Mouse (Mus musculus) midbrain, embryonic 13.5 days (tissue): ENCODE data around the gene Flt1. TPM values are rescaled to one million over a fixed set of nuclear protein-coding genes. Genes with fewer than 3 reads are reported as not detected.

Source experiments
- ATAC-seq: fragments of 200-750 bp; cut with Nextera tagmentation; 2 replicates; pipeline ENCODE4 v1.8.0; 2017; ENCODE audit warnings: mild to moderate bottlenecking, moderate TSS enrichment, moderate library complexity
- H3K27ac ChIP-seq: fragments of 300-500 bp; sonication (generic); 2 replicates; pipeline ENCODE4 v1.5.1; 2015; ENCODE audit warnings: inconsistent platforms, mild to moderate bottlenecking, moderate library complexity
- H3K27me3 ChIP-seq: fragments of 300-500 bp; sonication (generic); 2 replicates; pipeline ENCODE4 v1.6.1; 2015; ENCODE audit warnings: mild to moderate bottlenecking, inconsistent platforms
- H3K36me3 ChIP-seq: fragments of 300-500 bp; sonication (generic); 2 replicates; pipeline ENCODE4 v1.6.1; 2015; ENCODE audit warnings: mild to moderate bottlenecking, inconsistent platforms
- H3K4me1 ChIP-seq: fragments of 300-500 bp; sonication (generic); replicated peaks from 2 replicates; pipeline ENCODE4 v1.6.1; 2015; ENCODE audit warnings: inconsistent platforms
- H3K4me2 ChIP-seq: fragments of 300-500 bp; sonication (generic); replicated peaks from 2 replicates; pipeline ENCODE4 v1.6.1; 2015; ENCODE audit warnings: moderate library complexity, mild to moderate bottlenecking, inconsistent platforms
- H3K4me3 ChIP-seq: fragments of 300-500 bp; sonication (generic); replicated peaks from 2 replicates; pipeline ENCODE4 v1.5.1; 2015; ENCODE audit warnings: mild to moderate bottlenecking, inconsistent platforms
- H3K9ac ChIP-seq: fragments of 300-500 bp; sonication (generic); replicated peaks from 2 replicates; pipeline ENCODE4 v1.6.1; 2015; ENCODE audit warnings: mild to moderate bottlenecking, inconsistent platforms
- H3K9me3 ChIP-seq: fragments of 300-500 bp; sonication (generic); 2 replicates; pipeline ENCODE4 v1.6.1; 2016; ENCODE audit warnings: mild to moderate bottlenecking, inconsistent platforms
- WGBS: fragments of 180-500 bp; shearing (Covaris S2); methylation state at CpG from one replicate; pipeline ENCODE4 v1.1.7; 2015; 5-methylcytosine and 5-hydroxymethylcytosine counted together
- polyA plus RNA-seq: library from polyadenylated mRNA; unstranded; fragments of >200 nt; fragmentation: Nextera tagmentation; extraction: Ambion mirVana; gene quantifications from 2 replicates; pipeline ENCODE4 v1.2.1, GENCODE M21; 2015

Gene Flt1
- polyA plus RNA-seq, 1 experiment from 2014 or later: 9.9 TPM

GRCm38 (mm10) chr5:147748081-147748581 is 22.3 kb upstream of the Flt1 start:
- peak overlapping the region; percentile 19 for H3K4me3 ChIP-seq
- H3K9ac ChIP-seq: no peak overlapping the region

GRCm38 (mm10) chr5:147744900-147745653 is 19.3 kb upstream of the Flt1 start:
- Histone ChIP-seq H3K4me2 (no peak overlapping the region), H3K4me1 (peaks cover 10% of the 10 kb centered on the region)
- ATAC-seq: no peak

More at GRCm38 (mm10) chr5:147748081-147748581, 22.3 kb upstream of the Flt1 start:
- Histone ChIP-seq H3K4me1 (peaks cover 23% of the 10 kb centered on the region), H3K27ac (no peak overlapping the region), H3K36me3 (no peaks in the 10 kb centered on the region), H3K27me3 (peaks cover 57% of the 10 kb centered on the region), H3K4me2 (peak overlapping the region; percentile 47), H3K9me3 (no peaks in the 10 kb centered on the region)
- WGBS: 3% methylated on average over 15 of the region's 15 CpGs
- ATAC-seq: 0 out of 2 replicates have a peak, but pooled peaks have one; percentile 64

GRCm38 (mm10) chr5:147742468-147743111 is 16.8 kb upstream of the Flt1 start:
- H3K27ac ChIP-seq: no peak overlapping the region
- 89% methylated on average over 9 of the region's 9 CpGs for WGBS

More at GRCm38 (mm10) chr5:147744900-147745653, 19.3 kb upstream of the Flt1 start:
- Histone ChIP-seq H3K4me3 (no peak overlapping the region), H3K9ac (no peak overlapping the region), H3K27ac (no peak overlapping the region), H3K27me3 (peaks cover 32% of the 10 kb centered on the region), H3K9me3 (no peaks in the 10 kb centered on the region), H3K36me3 (no peaks in the 10 kb centered on the region)
- 93% methylated on average over 21 of the region's 21 CpGs for WGBS

DNA sequence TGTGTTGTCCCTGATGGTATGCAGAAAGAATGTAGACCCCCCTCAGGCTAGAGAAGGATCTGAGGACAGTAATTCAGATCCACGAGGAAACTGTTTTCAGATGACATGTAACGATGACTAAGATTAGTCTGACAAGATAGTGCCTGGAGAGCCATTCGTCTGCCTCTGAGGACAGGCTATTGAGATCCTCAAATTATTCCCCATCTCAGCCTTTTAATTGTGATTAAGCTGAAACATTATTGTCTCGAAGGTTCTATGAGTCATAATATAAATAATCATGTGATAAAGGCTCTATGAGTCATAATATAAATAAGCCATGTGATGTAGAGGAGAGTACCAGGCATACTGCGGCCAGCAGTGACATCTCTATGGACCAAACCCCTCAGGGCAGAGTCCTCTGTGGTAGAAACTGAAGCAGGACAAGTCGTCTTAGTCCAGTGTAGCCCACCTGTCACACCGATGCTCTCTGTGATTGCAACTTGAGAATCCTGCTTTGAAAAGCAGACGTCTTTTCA is 11.0 kb upstream of the Flt1 start:
- Histone ChIP-seq H3K4me3 (no peak overlapping the region), H3K36me3 (no peaks in the 10 kb centered on the region), H3K27me3 (no peaks in the 10 kb centered on the region; the same call in 1 of the 2 replicates), H3K4me2 (no peak overlapping the region), H3K9ac (no peak overlapping the region), H3K27ac (no peak overlapping the region), H3K4me1 (no peaks in the 10 kb centered on the region), H3K9me3 (no peaks in the 10 kb centered on the region)
- no peak for ATAC-seq
- 82% methylated on average over 8 of the region's 8 CpGs for WGBS

More at GRCm38 (mm10) chr5:147742468-147743111, 16.8 kb upstream of the Flt1 start:
- H3K27me3 ChIP-seq: peaks cover 13% of the 10 kb centered on the region
- no peaks in the 10 kb centered on the region for H3K9me3 ChIP-seq
- no peak for ATAC-seq
- no peak overlapping the region for H3K4me3 ChIP-seq
- no peaks in the 10 kb centered on the region for H3K36me3 ChIP-seq
- no peak overlapping the region for H3K4me2 ChIP-seq
- no peak overlapping the region for H3K9ac ChIP-seq
- no peaks in the 10 kb centered on the region for H3K4me1 ChIP-seq

GRCm38 (mm10) chr5:147733682-147734081 is 7.9 kb upstream of the Flt1 start:
- Histone ChIP-seq H3K4me3 (no peak overlapping the region), H3K4me2 (no peak overlapping the region), H3K9ac (no peak overlapping the region), H3K27ac (no peak overlapping the region), H3K9me3 (no peaks in the 10 kb centered on the region), H3K4me1 (no peaks in the 10 kb centered on the region), H3K36me3 (no peaks in the 10 kb centered on the region), H3K27me3 (peaks cover 15% of the 10 kb centered on the region)
- 100% methylated on average over 1 of the region's 1 CpGs for WGBS
- ATAC-seq: no peak

GRCm38 (mm10) chr5:147732926-147733325 is 7.1 kb upstream of the Flt1 start:
- Histone ChIP-seq H3K36me3 (no peaks in the 10 kb centered on the region), H3K9ac (no peak overlapping the region), H3K4me3 (no peak overlapping the region), H3K27me3 (peaks cover 23% of the 10 kb centered on the region), H3K9me3 (no peaks in the 10 kb centered on the region), H3K27ac (no peak overlapping the region), H3K4me2 (no peak overlapping the region), H3K4me1 (no peaks in the 10 kb centered on the region)
- WGBS: 85% methylated on average over 5 of the region's 5 CpGs
- no peak for ATAC-seq

DNA sequence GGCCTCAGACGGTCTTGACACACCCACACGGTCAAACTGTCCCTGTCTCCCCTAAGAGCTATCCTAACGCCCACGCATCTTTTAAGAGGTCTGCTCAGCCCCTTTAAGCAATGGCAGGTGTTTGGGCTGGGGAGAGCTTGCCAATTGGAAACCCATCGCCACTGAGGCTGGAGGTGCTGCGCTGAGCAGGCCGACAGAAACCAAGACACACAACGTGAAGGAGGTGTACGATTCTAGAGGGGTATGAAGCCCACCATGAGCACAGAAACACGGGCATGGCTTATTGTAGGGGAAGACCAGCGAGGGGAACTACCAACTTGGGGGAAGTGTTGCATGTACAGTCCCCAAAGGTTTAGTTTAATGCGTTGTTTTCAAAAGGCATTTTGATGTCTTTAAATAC is 1.7 kb upstream of the Flt1 start:
- Histone ChIP-seq H3K9ac (no peak overlapping the region), H3K4me2 (no peak overlapping the region), H3K9me3 (no peaks in the 10 kb centered on the region; the same call in 1 of the 2 replicates), H3K27me3 (peaks cover 75% of the 10 kb centered on the region), H3K27ac (no peak overlapping the region), H3K36me3 (no peaks in the 10 kb centered on the region), H3K4me1 (peaks cover 17% of the 10 kb centered on the region), H3K4me3 (no peak overlapping the region)
- ATAC-seq: no peak
- 8% methylated on average over 12 of the region's 12 CpGs for WGBS

DNA sequence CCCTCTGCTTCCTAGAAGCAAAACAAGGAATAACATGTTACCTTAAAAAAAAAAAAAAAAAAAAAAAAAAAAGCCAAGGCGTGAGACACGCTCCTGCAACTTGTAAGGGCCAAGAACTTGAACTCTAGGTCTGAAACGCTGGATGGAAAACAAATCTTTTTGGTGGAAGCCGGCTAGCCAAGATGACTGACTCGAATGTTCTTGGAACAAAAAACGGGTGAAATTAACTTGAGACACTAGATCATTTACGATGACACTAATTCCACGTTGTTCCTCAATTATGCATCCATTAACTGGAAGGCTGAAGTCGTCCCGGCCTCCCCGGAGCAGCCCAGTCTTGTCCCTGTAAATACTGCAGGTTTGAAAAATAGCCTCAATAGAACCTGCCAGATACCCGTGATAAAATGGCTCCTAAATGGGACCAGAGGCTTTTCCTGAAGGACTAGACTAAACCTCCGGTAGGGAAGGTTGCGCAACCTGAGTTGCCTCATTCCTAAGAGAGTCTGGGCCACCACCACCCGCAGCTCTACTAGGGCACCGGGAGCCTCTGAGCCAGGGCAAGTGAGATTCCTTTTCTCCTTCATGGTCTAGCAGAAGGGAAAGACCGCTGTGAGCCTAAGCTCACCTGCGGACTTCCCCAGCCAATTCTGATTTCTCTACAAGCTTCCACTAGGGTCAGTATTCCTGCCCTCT is 1.0 kb upstream of the Flt1 start:
- no peak overlapping the region for H3K9ac ChIP-seq
- ATAC-seq: no peak
- H3K4me1 ChIP-seq: peaks cover 17% of the 10 kb centered on the region
- WGBS: 2% methylated on average over 18 of the region's 18 CpGs
- no peaks in the 10 kb centered on the region; the same call in 1 of the 2 replicates for H3K9me3 ChIP-seq
- 0 out of 2 replicates have a peak overlapping the region, but pooled peaks have one; percentile 42 for H3K4me3 ChIP-seq
- H3K27ac ChIP-seq: no peak overlapping the region
- peak overlapping the region; percentile 64 for H3K4me2 ChIP-seq
- peaks cover 79% of the 10 kb centered on the region for H3K27me3 ChIP-seq
- no peaks in the 10 kb centered on the region for H3K36me3 ChIP-seq

- Histone ChIP-seq H3K9me3 (no peaks in the 10 kb centered on the region; the same call in 1 of the 2 replicates), H3K27me3 (peaks cover 94% of the 10 kb centered on the region), H3K27ac (no peak overlapping the region), H3K4me2 (peak overlapping the region; percentile 64), H3K36me3 (no peaks in the 10 kb centered on the region), H3K4me3 (peak overlapping the region; percentile 42), H3K4me1 (peaks cover 17% of the 10 kb centered on the region), H3K9ac (peak overlapping the region; percentile 50)
- under 1% methylated on average over 68 of the region's 69 CpGs for WGBS
- ATAC-seq: peak; percentile 69
Observed at GRCm38 (mm10) chr5:147724945-147725830, 623 bp downstream of the Flt1 start.

- Histone ChIP-seq H3K9ac (no peak overlapping the region), H3K27me3 (peaks cover 95% of the 10 kb centered on the region), H3K4me3 (no peak overlapping the region), H3K4me1 (peaks cover 17% of the 10 kb centered on the region), H3K36me3 (no peaks in the 10 kb centered on the region), H3K4me2 (no peak overlapping the region), H3K9me3 (no peaks in the 10 kb centered on the region; the same call in 1 of the 2 replicates), H3K27ac (no peak overlapping the region)
- ATAC-seq: no peak
- WGBS: 0% methylated on average over 14 of the region's 14 CpGs
Observed at GRCm38 (mm10) chr5:147724391-147724790, 1.4 kb downstream of the Flt1 start.

- H3K4me3 ChIP-seq: no peak overlapping the region; the same call in 1 of the 2 replicates
- ATAC-seq: no peak
- WGBS: 5% methylated on average over 17 of the region's 17 CpGs
Observed at GRCm38 (mm10) chr5:147723811-147724210, 2.0 kb downstream of the Flt1 start.

More at GRCm38 (mm10) chr5:147723811-147724210, 2.0 kb downstream of the Flt1 start:
- Histone ChIP-seq H3K36me3 (no peaks in the 10 kb centered on the region), H3K9me3 (no peaks in the 10 kb centered on the region; the same call in 1 of the 2 replicates), H3K4me2 (no peak overlapping the region), H3K4me1 (peaks cover 17% of the 10 kb centered on the region), H3K27ac (no peak overlapping the region), H3K27me3 (peaks cover 94% of the 10 kb centered on the region), H3K9ac (no peak overlapping the region)
